Mouse (Mus musculus) adrenal gland, postnatal 14 days (tissue): ENCODE data around the gene Eif2s2. TPM values are rescaled to one million over a fixed set of nuclear protein-coding genes. Genes with fewer than 3 reads are reported as not detected.

Experiments used
- DNase-seq: peaks from one replicate; pipeline ENCODE4 v3.0.0; 2021; ENCODE audit warnings: mixed read lengths
- total RNA-seq: library from RNA; stranded (reverse); gene quantifications from 2 replicates; pipeline ENCODE4 v1.2.3, GENCODE M21; 2021

Gene Eif2s2
- total RNA-seq, 1 experiment from 2014 or later = 138 TPM

DNA sequence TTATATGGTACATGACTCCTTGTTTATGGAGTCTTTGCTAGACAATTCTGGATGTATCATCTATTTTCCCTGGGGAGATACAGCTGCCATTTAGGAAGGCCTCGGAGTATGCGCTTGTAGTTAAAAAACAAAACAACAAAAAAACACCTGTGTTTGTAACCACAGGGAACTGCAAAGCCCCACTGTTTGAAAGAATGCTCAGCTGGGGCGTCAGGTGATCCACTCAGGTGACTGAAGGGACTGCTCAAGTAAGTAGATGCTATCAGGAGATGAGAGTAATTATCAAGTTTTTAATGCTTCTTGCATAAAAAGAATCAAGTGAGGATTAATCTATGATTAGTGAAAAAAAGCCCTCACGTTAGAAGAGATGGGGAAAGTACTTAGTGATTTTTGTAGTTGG lies 813 bp upstream of the Eif2s2 start:
- DNase-seq = no peak

DNA sequence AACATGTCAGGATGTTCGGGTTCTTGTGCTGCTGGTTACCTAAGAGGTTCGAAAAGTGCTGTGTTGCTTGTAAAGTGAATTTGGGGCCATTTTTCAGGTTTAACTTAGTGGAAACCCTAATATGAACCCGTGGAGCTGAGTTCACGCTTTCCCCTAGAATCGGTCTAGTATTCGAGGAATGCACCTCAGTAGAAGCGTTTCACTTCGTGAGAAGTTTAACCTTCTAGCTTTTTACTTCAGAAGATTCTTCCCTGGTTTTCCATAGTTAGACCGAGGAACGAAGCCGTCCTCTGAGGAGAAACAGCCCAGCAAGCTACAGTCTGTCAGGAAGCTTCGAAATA lies 280 bp upstream of the Eif2s2 start:
- DNase-seq = no peak

DNA sequence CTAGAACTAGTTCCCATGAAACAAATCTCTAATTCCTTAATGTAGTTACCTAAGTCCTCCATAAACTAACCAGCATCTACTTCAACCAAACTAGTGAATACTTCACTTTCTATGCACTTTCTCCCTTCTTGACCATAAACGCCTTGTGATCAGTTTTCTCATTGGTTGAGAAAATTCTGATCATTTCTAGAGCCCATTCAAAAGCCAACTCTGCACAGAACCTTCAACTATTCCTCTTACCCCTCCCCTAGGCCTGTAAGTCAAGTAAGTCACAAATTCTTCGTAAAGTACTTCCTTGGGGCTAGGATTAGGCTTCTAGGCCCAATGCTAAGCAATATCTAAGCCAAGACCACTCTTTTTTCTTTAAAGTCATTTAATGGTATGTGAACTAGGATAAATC lies 1.1 kb downstream of the Eif2s2 start:
- DNase-seq = no peak

DNA sequence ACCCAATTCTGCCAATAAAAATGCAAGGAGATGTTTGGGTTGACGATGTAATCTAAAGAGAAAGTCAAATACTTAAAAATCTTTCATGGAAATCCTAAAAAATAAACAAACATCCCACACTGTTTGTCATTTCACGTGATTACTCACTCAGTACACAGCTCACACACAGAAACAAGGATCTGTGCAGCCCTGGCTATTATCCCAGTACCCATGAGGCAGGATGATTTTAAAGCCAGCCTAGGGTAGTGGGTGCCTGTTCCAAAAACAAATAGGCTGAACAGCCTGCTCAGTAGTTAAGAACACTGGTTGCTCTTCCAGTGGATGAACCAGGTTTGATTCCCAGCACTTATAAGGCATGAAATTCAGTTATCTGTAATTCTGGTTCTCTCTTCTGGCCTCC lies 16.1 kb downstream of the Eif2s2 start:
- no peak for DNase-seq

DNA sequence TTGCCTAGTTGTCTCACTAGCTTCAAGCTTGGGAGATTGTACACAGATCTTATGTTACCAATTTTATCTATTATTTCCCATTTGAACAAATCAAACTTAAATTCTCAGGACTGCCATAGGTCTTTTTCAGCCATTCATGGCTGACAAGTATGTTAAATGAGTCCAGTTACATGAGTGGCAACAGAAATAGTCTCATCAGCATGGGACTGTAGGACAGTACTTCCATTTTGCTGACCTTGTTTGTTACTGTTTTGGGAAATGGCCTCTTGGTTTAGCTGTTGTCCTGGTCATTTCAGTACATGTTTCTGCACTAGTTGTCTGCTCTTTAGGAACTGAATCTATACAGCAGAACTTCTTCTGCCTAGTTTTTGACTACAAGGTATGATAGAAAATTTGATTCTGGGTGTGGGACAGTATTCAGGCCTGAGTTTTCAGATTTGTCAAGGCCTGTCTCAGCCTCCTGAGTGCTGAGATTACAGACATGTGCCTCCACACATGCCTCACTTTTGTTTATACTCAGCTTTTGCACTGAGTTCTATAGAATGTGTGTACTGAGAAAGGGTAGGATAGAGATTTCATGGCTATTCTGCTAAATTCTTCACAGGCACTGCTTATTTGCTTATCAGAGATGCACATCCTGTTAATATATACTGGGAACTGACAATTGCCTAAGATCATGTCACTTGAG lies 22.6 kb downstream of the Eif2s2 start:
- DNase-seq = no peak

DNA sequence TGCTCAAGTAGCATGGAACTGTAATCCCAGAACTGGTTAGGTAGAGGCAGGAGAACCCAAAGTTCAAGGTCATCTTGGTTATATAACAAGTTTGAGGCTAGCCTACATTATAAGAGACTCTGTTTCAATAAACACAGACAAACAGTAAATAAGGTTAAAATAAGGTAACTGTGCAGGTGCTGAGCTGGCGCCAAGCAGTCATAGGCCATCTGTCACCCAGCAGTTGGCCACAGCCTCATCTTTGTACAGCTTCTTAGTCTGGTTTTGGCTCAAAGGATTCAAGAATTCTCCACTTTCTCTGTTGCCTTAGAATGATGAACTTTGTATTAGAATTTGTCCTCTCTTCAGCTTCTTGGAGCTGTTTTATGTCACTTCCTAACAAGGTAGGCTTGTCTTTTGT lies 24.6 kb downstream of the Eif2s2 start:
- no peak for DNase-seq

DNA sequence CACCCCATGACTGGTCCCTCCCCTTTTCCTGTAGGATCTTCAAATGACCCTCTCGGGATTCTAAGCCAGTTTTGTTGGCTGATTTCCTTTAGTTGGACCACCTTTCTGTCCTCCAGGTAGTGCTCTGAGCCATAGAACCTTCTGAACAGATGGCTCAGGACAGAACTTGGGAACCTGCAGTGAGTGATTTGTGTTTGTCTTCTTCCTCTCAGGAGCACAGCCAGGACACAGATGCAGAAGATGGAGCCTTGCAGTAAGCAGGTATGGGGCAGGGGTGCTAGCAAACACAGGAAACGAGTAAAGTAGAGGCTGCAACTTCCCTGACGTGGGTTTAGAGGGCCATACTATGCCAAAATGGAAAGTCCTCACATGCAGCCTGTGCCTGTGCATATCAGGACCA lies 27.0 kb downstream of the Eif2s2 start:
- DNase-seq = no peak

DNA sequence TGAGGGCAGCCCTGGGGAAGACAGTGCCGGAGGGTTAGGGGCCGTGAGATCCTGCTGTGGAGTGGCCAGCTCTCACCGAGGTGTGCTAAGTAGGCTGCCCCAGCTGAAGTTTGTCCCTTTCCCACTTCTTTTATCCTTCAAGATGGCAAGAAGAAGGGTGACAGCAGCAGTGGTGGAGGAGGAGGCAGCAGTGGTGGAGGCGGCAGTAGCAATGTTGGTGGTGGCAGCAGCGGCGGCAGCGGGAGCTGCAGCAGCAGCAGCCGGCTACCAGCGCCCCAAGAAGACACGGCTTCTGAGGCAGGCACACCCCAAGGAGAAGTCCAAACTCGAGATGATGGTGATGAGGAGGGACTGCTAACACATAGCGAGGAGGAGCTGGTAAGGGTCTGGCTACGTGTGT lies 29.1 kb downstream of the Eif2s2 start:
- no peak for DNase-seq

DNA sequence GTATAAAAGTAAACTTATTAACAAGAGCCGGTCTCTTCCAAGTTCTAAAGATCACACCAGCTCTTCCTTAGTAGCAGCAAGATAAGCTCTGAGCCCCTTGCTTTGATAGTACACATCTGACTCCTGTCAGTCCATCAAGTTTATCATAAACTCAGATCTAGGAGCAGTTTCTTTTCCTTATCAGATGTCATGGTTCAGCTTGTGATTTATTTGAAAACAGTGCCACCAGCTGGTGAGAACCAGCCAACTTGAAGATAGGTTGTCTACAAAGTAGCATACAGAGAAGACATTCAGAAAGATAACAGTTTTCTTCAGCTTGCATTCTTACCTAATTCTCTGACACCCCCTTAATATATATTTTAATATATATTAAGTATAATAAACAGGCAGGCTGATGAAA lies 37.4 kb downstream of the Eif2s2 start:
- DNase-seq = peak; percentile 60

DNA sequence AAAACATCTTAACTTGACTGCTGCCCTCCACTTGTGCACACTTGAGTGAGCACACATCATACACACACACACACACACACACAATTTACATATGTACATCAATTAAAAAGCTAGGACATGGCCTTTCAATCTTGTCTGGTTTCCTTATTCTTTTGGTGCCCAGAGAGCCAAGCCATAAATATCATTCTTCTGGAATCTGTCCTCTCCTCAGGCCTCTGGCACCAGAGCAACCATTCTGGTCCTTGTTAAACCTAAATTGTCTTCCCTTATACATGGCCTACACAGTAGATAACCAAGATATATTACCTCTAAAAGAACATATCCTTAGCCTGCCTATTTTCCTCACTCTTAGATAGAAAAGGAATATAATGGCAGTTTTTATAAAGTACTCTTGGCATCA lies 44.6 kb downstream of the Eif2s2 start:
- no peak for DNase-seq

DNA sequence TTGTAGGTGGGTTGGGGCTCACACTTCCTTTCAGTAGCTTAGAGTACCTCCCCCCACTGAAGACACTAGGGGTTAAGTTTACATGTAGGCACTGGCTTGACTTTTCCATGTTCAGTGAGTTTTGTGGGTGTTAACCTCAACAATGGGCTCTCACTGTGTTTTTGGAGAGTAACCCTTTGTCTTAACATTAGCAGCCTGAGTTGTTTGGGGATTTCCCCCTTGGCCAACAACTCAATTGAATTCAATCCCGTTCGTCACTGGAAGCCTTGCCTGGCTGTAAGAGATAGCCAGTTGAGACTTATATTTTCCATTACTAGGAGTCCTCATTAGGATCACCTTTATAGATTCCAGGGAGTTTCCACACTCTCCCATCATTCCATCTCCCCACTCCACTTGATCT lies 56.2 kb downstream of the Eif2s2 start:
- no peak for DNase-seq

DNA sequence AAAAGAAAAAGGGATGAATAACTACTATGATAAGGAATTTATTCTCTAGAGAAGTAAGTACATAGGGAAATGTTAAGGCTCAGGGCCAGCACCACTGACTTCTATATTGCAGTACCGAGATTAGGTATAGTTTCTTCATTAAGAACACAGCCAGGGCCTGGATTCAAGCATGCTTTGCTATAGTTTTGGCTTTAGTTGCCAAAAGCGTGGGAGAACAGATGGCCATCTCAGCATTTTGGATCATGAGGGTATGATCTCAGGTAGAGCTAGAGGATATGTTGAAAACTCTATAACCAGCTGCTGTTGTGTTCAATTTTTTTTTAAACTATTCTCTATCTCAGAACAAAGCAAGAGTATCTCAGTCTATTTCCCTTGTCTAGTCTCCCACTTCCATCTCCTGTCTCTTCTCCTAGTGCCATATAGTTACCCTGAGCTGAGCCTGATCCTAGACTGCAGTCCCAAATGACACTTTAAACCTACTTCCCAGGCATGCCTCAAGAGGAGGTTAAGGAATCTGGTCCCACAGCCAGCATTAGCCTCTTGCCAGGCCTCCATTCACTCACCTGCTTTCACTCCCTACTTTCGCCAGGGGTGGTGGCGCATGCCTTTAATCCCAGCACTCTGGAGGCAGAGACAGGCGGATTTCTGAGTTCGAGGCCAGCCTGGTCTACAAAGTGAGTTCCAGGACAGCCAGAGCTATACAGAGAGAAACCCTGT lies 58.4 kb downstream of the Eif2s2 start:
- no peak for DNase-seq

DNA sequence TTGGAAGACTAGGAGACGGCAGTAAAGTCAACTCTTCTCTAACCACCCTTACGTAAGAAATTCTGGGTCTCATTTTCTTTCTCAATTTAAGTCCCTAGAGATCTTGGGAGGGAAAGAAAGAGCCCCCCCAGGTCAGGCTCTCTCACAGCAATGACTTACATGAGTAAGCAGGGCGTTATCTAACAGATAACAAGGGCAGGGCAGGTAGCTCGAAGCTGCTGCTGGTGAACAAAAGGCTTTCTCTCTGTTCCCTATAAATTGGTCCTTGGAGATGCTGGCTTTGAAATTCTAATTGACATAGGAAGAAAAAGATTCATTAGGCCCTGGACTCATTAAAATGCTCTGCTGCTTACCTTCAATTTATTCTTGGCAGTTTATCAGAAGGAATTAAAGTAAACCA lies 60.3 kb downstream of the Eif2s2 start:
- no peak for DNase-seq

DNA sequence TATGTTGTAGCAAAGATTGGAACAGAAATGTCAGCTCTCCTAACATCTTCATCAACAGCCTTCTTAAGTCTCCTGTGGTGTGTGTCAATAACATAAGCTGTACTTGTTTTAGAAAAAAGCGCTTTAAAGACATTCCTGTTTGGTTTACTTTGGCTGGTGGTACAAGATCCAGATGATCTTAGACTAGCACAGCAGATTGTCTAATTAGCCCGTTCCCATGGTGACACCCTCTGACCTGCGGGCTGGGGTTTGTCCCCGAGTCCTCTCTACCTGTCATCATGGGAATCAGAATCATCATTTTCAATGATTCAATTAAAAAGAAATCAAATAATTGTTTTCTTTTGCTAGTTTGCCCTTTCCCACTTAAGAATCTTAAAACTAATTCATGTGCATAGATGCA lies 65.2 kb downstream of the Eif2s2 start:
- no peak for DNase-seq

DNA sequence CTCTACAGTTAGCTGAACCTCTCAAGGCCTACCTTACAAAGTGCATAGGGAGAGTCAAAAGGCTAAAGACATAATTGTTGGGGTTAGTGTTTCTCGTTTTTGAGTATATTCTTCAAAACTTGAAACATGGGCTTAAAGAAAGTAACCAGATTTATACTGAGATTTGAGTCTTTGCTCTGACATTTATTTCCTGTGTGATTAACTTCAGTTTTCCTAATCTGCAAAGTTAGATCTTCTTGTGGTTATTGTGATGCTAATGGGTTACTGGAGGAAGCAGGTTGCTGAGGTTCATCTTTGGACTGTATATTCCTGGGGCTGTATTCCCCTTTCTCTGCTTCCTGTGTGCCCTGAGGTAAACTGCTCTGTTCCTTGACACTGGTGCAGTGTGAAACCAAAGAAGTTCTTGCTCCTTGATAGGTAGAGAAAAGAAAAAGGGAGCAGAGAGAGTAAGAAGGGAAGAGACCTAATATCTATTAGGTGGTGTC lies 66.6 kb downstream of the Eif2s2 start:
- no peak for DNase-seq

Other genes starting within 250 kb of the Eif2s2 start
- 195 and 201 TPM in 2 replicates for gene Chmp4b, start 241.2 kb downstream of the Eif2s2 start, total RNA-seq
- gene Gm14214, start 122.9 kb downstream of the Eif2s2 start, total RNA-seq = not detected in 2 replicates
- 189 and 194 TPM in 2 replicates for gene Raly, start 101.8 kb downstream of the Eif2s2 start, total RNA-seq
- not detected in 2 replicates for gene a, start 101.5 kb downstream of the Eif2s2 start, total RNA-seq
- 29.0 and 33.1 TPM in 2 replicates for gene Gm14226, start 125.3 kb upstream of the Eif2s2 start, total RNA-seq
- gene Ahcy, start 181.6 kb upstream of the Eif2s2 start, total RNA-seq = 60.2 and 130 TPM in 2 replicates
- gene Itch, start 240.6 kb upstream of the Eif2s2 start, total RNA-seq = 49.8 and 51.3 TPM in 2 replicates